Mouse (Mus musculus): ENCODE results near the gene Htr2a.

DNA sequence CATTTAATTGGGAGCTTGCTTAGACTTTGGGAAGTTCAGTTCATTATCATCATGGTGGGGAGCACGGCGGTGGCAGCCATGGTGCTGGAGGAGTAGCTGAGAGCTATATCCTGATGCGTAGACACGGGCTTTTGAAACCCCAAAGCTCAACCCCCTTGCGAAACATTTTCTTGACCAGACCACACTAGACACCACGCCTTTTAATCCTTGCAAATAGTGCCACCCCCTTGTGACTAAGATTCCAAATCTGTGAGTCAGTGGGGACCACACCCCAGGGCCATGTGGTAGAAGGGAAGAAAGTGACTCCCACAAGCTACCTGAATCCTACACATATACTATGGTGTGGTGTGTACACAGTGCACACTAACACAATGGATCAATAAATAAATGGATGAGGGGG lies 96.2 kb downstream of the Htr2a start:
- TF ChIP-seq CTCF (IDR thresholded peaks at IDR 0.05; ENCODE audit: low read depth), result no peak
- TF ChIP-seq EP300 (IDR thresholded peaks at IDR 0.05; ENCODE audit: low read depth), result no peak
